Mouse (Mus musculus) thymus, postnatal 0 days (tissue): ENCODE measurements at regions not wholly inside any gene's neighbourhood (a gene's known extent, or its start where the extent isn't known, plus 50 kb on each side); places are given as distances from the start of the nearest gene placed in this dataset.

ENCODE experiments used
- DNase-seq: peaks from one replicate; pipeline ENCODE4 v3.0.0-alpha.2; 2015; ENCODE audit warnings: low spot score

DNA sequence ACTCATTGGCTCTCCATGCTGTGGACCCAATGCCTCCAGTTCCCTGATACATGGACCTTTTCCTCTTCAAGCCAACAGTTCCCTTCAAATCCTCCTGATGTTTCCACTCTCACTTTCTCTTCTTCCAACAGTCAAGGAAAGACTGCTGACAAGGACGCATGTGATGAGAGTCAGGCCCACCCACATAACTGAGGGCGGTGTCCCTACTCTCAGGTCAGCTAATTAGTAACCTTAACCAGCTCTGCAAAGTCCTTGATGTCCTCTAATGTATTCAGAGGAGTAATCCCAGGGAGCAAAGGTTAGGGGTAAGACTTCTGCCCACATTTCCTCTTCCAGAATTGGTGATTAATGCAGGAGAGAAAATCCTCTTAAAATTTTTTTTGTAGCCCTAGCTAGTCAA is 139.7 kb downstream of the Ackr3 start:
- DNase-seq: no peak

DNA sequence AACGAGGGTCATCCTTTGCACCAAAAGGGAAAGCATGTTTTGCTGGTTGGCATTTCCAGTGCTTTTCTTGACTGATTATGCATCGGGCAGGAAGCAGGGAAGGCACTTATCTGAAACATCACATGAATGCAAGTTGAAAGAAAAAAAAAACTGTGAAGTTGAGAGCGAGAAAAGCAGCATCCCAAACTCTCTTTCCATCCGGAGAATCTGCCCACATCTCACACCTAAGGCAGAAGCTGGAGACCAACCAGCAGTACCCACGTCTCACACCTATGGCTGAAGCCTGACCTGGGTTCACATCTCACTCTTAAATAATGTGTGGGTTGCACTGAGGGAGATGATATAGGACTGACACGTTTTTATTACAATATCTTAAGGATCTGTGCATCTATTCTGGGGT is 143.3 kb downstream of the Ackr3 start:
- no peak for DNase-seq

DNA sequence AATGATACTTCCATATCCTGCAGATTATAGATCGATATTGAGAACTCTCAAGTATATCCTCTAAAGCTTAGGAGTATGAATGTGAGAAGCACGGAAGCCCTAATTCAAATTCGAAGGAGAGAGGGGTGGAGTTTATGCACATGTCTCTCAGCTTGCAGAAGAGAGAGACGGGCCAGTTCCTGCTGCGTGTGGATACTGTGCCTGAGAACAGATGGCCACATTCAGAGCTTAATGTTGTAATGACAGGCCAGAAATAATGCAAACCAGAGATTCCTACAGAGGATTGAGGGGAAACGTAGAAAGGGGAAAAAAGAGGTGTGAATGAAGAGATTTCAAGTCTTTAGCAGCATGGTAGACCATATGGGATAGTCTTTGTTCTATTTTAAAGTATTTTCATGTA is 145.8 kb downstream of the Ackr3 start:
- no peak for DNase-seq

DNA sequence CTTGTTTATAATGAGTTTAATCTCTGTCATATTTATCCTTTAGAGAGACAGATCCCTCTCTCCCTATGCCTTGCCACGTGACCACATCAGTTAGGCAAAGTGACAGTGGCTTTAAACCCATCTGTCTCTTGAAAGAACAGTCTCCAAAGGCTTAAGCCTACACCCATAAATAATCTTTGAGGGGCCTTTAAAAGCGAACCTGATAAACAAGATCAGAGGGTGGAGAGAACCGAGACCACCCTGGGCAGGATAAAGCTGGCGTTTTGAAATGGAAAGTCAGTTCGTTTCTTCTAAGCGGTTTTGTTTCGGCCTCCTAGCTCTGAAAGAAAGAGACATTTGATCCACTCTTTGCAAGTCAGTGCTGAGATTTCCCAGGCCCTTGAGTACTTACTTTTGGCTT is 149.5 kb downstream of the Ackr3 start:
- DNase-seq: no peak

DNA sequence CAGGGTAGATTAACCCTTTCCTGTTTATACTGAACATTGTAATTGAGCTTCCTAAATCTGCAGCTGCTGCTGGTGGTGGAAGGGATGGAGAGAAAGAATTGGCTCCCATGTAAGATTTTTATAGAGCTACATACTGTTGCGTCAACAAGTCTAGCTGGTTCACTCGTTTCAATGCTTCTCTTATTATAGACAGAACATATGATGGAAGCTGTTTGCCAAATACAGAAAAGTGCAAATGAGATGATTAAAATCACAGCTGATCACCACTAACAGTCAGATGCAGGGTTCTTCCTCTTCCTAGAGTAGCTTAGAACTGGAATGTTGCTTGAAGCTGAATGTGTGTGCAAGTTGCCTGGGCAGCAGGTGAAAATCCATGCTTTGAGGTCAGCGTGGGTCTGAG is 152.8 kb downstream of the Ackr3 start:
- no peak for DNase-seq

DNA sequence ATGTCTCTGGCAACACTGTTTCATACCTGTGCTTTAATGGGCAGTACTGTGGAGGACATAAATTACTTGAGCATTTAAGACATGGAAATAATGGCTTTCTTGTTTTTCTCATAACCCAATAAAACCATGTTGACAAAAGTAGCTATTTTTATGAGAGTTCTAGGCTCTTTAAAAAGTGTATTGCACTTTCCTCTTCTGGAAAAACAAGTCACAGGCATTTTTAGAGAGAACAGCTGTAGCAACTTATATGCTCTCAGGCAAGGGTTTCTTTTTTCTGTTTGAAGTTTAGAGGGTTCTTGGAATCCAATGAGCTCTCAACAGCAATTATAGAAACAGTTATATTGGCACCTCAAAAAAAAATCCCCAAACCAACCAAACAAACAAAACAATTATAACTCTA is 153.6 kb downstream of the Ackr3 start:
- no peak for DNase-seq

DNA sequence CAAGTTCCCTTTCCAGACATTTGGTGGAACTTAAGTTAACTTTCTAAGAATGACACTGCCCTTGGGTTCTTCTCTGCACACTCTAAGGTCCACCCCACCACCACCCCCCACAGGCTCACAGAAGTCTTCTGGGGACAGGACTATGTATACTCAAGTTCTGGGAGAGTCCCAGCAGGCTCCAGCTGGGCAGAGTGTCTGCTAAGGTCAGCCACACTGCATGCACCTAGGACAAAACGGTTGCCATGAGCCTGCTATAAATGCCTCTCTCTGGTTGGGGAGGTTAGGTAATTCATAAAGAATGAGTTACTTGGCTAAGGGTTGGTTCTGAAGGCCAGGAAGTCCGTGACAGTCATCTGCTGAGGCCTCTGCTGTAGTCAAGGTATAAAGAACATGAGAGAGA is 155.2 kb downstream of the Ackr3 start:
- no peak for DNase-seq

DNA sequence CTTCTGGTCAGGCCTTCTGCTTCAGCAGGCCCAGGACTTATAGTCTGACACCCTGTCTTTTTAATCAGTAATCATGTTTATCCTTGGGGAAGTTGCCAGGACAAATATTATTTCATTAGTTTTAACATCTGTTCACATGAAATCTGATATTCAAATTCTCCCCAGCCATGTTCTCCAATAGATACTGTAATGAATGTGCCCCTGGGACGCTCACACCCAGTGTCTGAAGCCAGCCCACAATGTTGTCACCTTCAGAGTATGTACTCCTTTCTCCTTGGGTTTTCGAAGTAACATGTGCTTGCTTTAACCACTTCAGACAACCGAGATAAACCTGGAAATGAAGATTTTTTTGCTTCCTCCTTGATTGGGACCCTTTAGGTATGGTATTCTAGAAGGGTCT is 156.3 kb downstream of the Ackr3 start:
- DNase-seq: no peak

DNA sequence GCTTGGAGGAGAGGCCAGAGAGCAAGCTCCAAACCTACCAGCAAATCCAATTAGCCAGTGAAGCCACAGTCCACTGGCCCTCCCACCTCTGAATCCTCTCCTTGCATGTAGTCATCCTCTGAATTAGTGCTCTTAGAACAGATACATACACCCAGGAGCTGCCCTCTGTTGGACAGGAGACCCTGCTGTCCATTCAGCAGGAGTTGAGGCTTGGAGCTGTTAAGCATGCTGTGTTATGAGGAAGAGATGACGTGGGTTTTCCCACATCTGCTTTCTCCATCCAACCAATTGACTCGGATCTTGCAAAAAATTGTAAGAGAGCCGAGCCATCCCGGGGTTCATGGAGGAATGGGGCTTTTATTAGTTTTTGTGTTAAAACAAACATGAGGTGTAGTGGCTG is 160.7 kb downstream of the Ackr3 start:
- DNase-seq: no peak

DNA sequence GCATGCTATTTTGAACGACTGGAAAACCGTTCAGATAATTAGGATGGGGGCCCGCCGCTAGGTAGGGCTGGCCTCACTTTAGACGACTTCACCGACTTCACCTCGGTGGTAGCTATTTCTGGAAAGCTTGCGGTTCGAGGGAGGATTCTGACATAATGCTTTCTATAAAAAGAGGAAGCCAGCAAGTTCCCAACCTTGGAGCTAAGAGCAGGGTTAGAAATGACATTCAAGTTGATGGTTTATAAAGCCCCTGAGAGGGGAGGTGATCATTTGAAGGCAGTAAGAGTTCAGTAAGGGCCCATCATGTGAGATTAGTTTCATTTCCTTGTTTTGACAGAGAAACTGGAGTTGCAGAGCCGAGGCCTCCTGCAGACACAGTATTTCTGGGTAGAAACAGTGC is 164.8 kb downstream of the Ackr3 start:
- DNase-seq: no peak

DNA sequence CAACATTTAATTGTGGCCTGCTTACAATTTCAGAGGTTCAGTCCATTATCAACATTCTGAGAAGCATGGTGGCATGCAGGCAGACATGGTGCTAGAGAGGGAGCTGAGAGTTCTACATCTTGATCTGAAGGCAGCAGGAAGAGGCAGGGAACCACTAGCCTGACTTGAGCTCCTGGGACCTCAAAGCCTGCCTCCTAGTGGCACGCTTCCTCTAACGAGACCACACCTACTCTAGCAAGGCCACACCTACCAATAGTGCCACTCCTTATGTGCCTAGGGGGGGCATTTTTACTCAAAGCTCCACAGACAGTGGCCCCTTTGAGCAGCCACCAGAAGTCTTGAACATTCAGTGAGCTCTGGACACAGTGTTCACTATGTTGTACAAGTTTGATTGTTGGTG is 165.5 kb downstream of the Ackr3 start:
- DNase-seq: no peak

DNA sequence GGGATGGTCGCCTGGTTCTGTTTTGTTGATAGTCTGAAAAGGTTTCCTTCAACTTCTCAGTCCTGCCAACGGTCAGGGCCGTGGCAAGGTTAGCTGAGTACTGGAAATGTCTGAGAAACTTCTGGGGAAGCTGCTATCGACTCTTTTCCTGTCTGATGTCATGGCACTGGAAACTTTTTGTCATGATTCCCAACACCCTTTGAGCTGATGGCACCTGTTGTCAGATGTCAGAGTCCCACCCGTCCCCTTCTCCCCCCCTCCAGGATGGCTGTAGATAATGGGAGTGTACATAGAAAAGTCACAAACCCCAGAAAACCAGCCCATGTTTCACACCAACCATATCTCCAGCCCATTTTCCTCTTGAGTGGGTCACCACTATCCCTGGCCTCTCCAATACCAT is 167.0 kb downstream of the Ackr3 start:
- no peak for DNase-seq

DNA sequence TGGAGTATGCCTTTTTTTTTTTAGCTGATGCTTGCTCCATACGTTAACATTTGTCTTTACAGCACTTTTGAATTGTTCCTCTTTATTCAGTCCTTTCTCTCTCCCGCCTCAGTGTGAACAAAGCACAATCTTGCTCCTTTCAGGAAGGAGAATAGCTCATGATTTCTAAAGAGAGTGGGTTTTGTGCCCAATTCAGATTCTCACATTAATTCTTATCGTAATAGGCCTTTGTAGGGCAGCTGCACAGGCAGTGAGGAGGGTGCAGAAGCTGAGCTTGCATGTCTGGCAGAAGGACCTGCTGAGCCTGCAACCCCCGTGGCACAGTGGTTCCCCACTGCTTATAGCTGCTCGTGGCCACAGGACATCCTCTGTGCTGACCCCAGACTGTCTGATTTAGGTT is 169.2 kb downstream of the Ackr3 start:
- DNase-seq: no peak

DNA sequence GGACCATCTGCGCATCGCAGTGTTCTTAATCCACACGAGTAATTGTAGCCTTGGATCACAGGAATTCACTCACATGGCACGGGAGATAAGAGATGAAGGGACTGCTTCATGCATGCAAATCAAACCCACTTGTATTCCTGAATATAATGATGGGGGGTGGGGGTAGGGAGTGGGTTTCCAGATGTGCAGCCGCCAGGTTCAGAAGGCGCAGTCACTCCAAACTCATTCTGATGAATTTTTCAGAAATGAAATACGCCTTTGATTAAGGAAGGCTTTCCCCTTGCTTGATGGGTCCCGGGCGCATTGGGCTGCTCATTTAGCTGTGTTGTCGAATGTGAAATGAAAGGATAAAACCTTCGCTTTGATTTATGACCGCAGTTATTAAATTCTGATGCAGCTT is 170.7 kb downstream of the Ackr3 start:
- DNase-seq: no peak

DNA sequence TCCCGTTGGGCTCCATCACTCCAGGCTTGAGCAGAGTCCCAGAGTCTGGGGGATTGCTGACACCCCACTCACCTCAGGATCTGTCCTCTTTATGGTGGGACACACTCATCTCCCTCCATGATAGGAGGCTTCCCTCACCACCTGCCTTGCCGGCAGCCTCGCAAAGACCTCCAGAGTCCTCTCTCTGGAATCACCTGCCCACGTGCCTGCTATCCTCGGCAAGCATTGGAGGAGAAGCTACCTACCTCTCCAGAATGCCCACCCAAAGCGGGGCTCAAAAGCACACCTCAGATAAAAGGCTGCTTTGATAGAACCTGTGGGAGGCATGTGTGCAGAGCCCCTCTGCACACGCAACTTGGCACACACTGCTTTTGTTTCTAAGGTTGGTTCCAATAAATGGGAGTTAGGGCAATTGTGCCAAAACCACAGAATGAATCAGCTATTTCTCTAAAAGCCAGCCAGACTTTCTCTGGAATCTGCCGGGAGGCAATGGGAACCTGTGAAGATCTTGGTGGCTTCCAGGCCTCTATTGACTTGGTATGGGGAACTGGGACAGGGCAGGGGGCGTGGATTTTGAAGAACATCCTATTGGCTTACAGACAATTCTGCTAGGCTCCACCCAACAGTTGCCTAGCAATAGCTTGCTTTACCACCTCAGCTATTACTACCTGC is 176.4 kb downstream of the Ackr3 start:
- no peak for DNase-seq

DNA sequence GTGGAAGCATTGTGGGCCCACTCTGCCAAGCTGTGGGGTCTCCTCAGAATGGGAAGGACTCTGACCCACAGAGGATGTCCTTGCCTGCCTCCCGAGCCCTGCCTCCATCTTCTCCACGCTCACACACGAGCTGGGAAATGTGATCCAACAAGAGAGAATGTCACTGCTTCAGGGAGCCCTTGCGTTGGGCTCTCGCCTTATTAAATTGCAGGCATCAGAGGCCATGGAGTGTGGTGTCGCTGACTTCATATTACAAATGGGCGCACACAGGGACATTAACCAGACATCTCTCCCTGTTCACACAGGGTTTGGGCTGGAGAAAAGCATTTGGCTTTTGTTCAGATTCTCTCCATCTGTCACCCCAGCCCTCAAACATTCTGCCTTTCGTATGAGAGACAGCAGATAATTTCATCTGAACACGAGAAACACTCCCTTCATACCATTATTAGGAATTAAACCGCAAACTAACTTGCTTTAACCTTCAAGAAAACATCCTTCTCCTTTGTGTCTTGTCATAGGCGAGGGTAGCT is 179.2 kb downstream of the Ackr3 start:
- DNase-seq: no peak

DNA sequence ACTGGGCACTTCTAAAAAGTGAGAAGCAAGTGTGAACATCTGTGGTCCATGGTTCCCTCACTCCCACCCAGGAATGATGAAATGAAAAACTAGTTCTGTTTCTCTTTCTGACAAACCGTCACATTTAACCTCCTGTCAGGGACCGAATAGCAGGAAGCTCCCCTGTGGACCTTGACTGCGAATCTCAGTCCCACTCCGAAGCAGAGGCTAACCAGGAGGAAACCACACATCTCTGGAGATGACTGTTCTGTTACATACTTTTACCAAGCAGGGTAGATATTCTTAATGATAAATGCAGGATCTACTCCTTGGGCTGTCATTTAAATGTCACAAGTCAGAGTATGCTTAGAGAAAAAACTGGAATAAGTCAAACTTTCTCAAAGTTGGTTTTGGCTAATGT is 181.2 kb downstream of the Ackr3 start:
- DNase-seq: no peak

DNA sequence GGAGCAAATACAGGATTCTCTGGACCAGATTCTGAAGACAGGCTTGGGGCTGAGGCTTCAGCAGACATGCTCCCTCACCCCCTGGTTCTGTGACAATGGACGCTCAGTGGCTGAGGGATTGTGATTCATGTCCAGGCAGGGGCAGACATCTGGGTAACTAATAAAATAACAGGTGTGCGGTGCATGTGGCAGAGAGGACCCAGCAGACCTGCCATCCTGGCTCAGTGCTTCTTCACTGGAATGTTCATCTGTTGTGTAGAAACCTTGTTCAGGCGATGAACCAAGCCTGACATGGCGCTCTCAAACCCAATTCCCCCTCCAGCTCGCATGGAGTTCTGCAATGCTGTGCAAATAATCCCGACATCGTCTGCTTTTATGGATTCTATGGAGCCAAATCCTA is 183.0 kb downstream of the Ackr3 start:
- no peak for DNase-seq

DNA sequence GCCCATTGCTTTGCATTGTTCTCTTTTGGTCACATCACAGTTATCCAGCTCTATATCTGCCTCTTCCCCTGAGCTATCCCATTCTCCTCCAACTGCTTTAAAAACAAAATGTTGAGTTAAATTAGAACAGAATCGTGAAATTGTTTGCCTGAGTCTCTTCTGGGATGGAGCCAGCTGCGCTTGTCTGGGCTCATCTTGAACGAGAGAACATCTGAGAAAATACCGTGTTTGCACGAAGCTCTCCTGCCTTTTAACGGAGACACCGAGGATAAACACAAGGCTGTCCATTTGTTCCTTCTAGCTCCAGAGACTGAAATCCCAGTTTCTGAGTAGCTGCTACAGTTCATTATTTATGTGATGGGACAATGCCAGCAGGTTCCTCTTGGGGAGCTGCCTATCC is 186.6 kb downstream of the Ackr3 start:
- no peak for DNase-seq

DNA sequence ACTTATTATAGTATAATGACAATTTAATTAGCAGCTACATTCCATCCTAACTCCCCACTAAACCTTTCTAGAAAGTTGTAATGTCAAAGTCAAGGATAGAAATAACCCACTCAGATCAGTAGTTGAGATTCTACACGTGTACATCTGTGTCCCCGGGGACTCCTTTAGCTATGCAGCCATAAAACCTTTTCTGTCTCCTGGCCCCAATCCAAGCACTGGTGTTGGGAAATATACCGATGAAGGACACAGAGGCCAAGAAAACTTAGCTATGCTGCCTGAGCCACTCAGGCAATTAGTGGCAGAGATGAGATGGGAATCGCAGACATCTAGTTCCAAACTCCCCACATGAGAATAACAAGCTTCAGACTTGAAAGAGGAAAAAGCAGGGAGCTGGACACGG is 190.1 kb downstream of the Ackr3 start:
- no peak for DNase-seq

DNA sequence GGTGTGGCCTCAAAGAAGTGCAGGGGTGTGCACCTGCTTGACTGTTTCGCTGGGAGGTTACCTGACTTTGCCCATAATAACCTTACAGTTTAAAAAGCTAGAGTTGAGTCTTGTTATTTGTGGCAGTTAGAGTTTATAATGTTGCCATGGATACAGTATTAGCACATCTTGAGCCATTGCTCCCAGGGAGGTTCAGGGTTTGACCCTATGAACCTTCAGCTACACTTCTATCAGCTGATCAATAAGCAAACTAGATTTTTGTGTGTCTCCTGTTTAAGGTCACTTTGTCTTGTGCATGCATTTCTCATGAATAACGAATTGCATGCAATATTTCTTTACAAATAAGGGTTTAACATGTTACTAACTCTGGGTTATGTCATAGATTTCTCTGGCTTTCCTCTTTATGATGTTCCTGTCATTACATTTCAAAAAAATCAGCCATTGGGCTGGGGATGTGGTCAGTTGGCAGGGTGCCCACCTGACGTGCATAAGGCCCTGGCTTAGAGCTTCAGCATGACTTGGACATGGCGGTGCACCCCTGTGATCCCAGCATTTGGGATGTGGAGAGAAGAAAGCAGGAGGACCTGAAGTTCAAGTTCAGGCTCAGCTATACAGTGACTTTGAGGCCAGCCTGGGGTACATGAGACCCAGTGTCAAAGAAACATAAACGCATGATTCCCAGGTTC is 191.7 kb downstream of the Ackr3 start:
- DNase-seq: no peak

DNA sequence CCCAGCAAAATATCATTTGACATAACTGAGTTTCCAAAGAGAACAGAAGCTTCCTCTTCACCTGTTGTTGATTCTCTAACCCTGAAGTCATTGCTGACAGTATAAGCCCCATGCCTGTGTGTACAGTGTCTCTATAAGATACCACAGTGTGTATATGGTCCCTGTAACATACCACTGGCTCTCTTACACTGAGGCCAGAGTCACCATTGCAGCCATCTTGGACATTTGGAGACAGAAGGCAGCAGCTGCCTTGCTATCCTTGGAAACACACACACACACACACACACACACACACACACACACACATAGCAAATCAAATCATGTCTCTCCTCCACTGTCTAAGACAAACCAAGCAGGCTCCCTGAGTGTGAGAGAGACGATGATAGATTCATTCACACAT is 192.9 kb downstream of the Ackr3 start:
- DNase-seq: no peak

DNA sequence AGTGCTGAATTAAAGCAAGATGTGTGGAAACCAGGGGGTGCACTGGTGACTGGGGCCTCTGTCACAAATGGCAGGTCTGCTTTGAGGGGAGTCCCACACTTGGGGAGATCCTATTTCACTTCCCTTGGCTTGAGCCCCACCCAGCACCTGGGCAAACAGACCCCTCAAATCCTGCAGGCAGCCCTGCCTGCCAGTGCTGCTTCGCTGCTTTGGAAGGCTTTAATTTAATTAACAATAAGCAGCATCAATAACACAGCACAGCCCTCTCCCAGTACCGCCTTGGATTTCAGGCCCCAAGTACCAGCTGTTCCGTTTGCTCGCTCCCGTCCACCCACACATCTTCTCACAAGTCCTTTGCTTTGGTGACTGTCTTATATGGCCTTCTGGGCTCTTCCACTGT is 193.6 kb downstream of the Ackr3 start:
- DNase-seq: no peak
